Mouse (Mus musculus): ENCODE measurements around the gene Fank1.

The Fank1 gene

GRCm38 (mm10) chr7:133776626-133776996 is at the start of gene Fank1:
Gene Fank1 (plus strand): TSS chr7:133776861.
- peak; percentile 94 for DNase-seq (ENCODE audit: low read depth, low spot score)

GRCm38 (mm10) chr7:133727027-133727426 is 49.6 kb upstream of the Fank1 start:
- no peak for DNase-seq (ENCODE audit: low read depth, low spot score)

- DNase-seq (ENCODE audit: low read depth, low spot score), result no peak
Observed at GRCm38 (mm10) chr7:133729351-133729750, 47.3 kb upstream of the Fank1 start.

- no peak for DNase-seq (ENCODE audit: low read depth, low spot score)
Observed at GRCm38 (mm10) chr7:133730324-133731191, 46.1 kb upstream of the Fank1 start.

GRCm38 (mm10) chr7:133731971-133732645 is 44.6 kb upstream of the Fank1 start:
- no peak for DNase-seq (ENCODE audit: low read depth, low spot score)

GRCm38 (mm10) chr7:133740558-133740957 is 36.1 kb upstream of the Fank1 start:
- no peak for DNase-seq (ENCODE audit: low read depth, low spot score)

GRCm38 (mm10) chr7:133742530-133743325 is 33.9 kb upstream of the Fank1 start:
- DNase-seq (ENCODE audit: low read depth, low spot score), result no peak

- no peak for DNase-seq (ENCODE audit: low read depth, low spot score)
Observed at GRCm38 (mm10) chr7:133743611-133744010, 33.0 kb upstream of the Fank1 start.

GRCm38 (mm10) chr7:133744209-133744608 is 32.5 kb upstream of the Fank1 start:
- no peak for DNase-seq (ENCODE audit: low read depth, low spot score)

- no peak for DNase-seq (ENCODE audit: low read depth, low spot score)
Observed at GRCm38 (mm10) chr7:133744701-133745100, 32.0 kb upstream of the Fank1 start.

GRCm38 (mm10) chr7:133747372-133747771 is 29.3 kb upstream of the Fank1 start:
- no peak for DNase-seq (ENCODE audit: low read depth, low spot score)

GRCm38 (mm10) chr7:133748753-133749152 is 27.9 kb upstream of the Fank1 start:
- DNase-seq (ENCODE audit: low read depth, low spot score), result no peak

GRCm38 (mm10) chr7:133750666-133751065 is 26.0 kb upstream of the Fank1 start:
- no peak for DNase-seq (ENCODE audit: low read depth, low spot score)

GRCm38 (mm10) chr7:133751163-133751562 is 25.5 kb upstream of the Fank1 start:
- DNase-seq (ENCODE audit: low read depth, low spot score), result no peak

- no peak for DNase-seq (ENCODE audit: low read depth, low spot score)
Observed at GRCm38 (mm10) chr7:133757961-133758455, 18.7 kb upstream of the Fank1 start.

- DNase-seq (ENCODE audit: low read depth, low spot score), result peak; percentile 13
Observed at GRCm38 (mm10) chr7:133758716-133759115, 17.9 kb upstream of the Fank1 start.

- no peak for DNase-seq (ENCODE audit: low read depth, low spot score)
Observed at GRCm38 (mm10) chr7:133759611-133760353, 16.9 kb upstream of the Fank1 start.

GRCm38 (mm10) chr7:133762696-133763095 is 14.0 kb upstream of the Fank1 start:
- DNase-seq (ENCODE audit: low read depth, low spot score), result no peak

GRCm38 (mm10) chr7:133764425-133764824 is 12.2 kb upstream of the Fank1 start:
- no peak for DNase-seq (ENCODE audit: low read depth, low spot score)

GRCm38 (mm10) chr7:133765240-133765848 is 11.3 kb upstream of the Fank1 start:
- DNase-seq (ENCODE audit: low read depth, low spot score), result no peak

- no peak for DNase-seq (ENCODE audit: low read depth, low spot score)
Observed at GRCm38 (mm10) chr7:133765849-133766243, 10.8 kb upstream of the Fank1 start.
